Mouse (Mus musculus): Measurements from ENCODE around the gene Faf1. TPM values are rescaled to one million over a fixed set of nuclear protein-coding genes. Genes with fewer than 3 reads are reported as not detected.
A peak's percentile ranks its signal among the peaks of the same experiment; 100 is the strongest.

Faf1 gene
- polyA plus RNA-seq, 1 experiment from 2014 or later: 43.3 TPM

DNA sequence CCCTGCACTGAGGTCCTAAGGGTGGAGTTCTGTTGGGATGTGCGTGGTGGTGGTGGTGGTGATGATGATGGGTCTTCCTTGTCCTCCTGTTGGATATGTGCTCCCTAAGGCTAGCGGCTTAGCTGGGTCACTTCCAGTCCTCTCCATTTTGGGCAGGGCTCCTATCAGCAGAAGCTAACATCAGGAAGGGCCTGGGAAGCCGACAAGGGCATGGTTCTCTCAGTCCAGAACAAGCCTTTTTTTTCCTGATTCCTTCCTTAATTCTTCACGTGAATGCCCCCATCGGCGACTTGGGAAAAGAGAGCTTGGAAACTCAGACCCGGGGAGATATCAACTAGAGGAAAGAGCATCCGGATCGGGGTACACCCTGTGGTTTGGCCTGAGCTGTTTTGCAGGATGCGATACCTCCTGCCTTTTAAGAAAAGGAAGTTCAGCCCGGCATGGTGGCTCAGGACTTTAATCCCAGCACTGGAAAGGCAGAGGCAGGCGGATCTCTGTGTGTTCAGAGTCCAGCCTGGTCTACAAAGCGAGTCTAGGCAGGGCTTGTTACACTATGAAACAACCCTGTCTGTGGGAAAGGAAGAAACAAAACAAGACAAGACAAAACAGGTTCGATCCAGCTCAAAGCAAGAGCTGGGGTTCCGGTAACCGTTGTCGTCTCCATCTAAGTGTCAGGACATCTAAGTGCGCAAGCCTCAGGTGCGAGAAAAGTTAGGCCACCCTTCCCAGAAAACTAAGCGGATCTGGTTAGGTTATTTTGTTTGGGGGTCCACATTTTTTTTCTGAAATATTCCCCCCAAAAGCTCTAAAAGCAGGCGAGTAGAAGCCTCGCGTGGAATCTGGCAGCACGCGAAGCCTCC, 299.2 kb downstream of the Faf1 start:
- no peaks in the 10 kb centered on the region for H3K36me3 ChIP-seq (ENCODE audit: control insufficient read depth, insufficient read depth, low read length)
- no peak overlapping the region for H3K4me2 ChIP-seq (ENCODE audit: low read depth)
- peaks cover 88% of the 10 kb centered on the region for H3K27me3 ChIP-seq (ENCODE audit: control insufficient read depth, insufficient read depth, low read length)
- ATAC-seq (ENCODE audit: insufficient read depth, low FRiP score, low TSS enrichment) (no peak), DNase-seq (ENCODE audit: low spot score) (no peak)
- H3K9me3 ChIP-seq (ENCODE audit: control insufficient read depth, low read length): no peaks in the 10 kb centered on the region
- H3K9ac ChIP-seq (ENCODE audit: low read length): no peak overlapping the region
- H3K27ac ChIP-seq (ENCODE audit: low read depth, low read length): no peak overlapping the region
- H3K4me3 ChIP-seq (ENCODE audit: low read depth, low read length): no peak overlapping the region
- WGBS: 6% methylated on average over 25 of the region's 25 CpGs
- H3K4me1 ChIP-seq (ENCODE audit: control insufficient read depth, insufficient read depth, low read length): no peaks in the 10 kb centered on the region; the same call in 1 of the 2 replicates

DNA sequence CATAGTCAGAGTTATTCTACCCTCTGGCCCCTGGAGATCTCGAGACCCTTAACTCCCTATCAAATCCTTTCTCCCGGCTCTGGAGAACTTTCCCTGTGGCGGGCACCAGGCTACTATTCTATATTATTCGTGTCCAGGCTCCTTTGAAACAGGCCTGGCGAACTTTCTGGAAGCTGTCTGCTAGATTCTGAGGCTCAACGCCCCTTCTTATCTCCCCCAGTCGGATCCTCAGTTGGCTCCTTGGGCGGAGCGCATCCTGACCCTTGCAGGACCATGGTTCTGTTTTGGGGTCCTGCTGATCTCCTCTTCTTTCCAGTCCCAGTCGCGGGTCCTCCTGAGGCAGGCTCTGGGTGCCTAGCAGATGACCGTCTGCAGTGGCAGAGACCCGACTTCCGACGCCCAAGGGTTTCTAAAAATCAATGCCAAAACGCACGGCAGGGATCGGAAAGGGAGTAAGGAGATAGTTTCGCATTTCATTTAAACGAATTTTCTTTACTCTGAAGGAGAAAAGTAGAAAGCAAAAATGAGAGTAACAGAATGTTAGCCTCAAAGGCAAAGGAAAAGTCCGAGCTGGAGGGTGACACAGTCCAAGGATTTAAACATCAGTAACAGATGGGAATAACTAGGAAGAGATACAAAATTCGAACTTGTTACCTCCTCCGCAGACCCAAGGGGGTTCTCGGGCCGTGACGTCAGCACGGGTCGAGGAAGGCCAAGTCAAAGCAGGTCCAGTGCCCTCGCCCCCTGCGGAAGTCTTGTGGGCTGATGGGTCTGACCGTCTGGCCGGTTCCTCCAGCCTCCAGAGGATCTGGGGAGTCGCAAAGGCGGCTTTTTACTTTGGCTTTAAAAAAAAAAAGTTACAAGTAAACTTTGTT, 300.1 kb downstream of the Faf1 start:
- H3K27ac ChIP-seq (ENCODE audit: low read depth, low read length): no peak overlapping the region
- under 1% methylated on average over 34 of the region's 34 CpGs for WGBS
- no peak overlapping the region for H3K4me2 ChIP-seq (ENCODE audit: low read depth)

DNA sequence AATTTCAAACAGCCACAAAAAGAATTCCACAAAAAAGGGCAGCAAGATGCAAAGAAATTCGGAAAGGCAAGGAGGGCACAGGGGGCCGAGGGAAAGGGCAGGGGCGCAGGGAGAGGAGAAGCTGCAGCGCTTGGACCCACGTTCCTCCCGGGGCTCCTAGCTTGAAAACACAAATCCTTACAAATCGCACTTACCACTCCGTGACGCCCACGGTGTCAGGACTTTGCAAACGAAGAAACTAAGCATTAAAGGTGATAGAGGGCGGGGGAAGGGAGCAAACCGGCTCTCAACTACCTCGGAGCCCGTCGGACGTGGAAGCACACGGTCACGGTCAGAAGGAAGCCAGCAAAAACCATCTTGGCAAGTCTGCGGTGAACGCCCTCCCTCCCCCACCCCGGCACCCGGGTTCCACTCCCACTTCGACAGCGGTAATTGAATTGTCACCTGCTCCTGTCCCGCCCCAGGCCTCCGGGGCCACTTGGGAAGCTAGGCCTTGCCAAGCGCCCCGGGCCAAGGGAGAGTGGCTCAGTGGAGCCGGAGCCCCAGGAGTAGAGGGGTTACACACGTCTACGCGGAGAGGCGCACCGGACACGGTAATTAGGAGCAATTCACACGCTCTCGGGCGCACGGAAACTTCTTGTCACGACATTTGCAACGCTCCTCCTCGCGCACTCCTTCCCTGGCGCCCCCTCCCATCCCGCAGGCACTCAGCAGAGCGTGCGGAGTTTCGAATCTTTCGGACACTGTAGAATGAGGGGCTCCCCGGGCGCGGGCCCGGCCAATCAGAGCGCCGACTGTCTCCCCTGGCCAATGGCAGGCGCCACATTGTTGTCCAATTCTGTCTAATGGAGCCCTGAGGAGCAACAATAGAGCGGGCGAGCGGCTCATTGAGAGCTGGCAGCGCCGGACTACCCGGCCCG, 301.0 kb downstream of the Faf1 start, which contains the start of gene Dmrta2:
Gene Dmrta2 (plus strand): TSS at position 906 of the 920 bp plus-strand sequence.
- Histone ChIP-seq H3K9ac (ENCODE audit: low read length) (no peak within 1 kb of the TSS), H3K4me1 (ENCODE audit: control insufficient read depth, insufficient read depth, low read length) (peaks cover 6% of the 10 kb centered on the region), H3K4me2 (ENCODE audit: low read depth) (peak within 1 kb of the TSS; percentile 70), H3K27me3 (ENCODE audit: control insufficient read depth, insufficient read depth, low read length) (peaks cover 98% of the 10 kb centered on the region), H3K4me3 (ENCODE audit: low read depth, low read length) (peak within 1 kb of the TSS; percentile 37), H3K36me3 (ENCODE audit: control insufficient read depth, insufficient read depth, low read length) (no peaks in the 10 kb centered on the region), H3K27ac (ENCODE audit: low read depth, low read length) (no peak within 1 kb of the TSS), H3K9me3 (ENCODE audit: control insufficient read depth, low read length) (no peaks in the 10 kb centered on the region)
- DNase-seq (ENCODE audit: low spot score) (peak; percentile 91), ATAC-seq (ENCODE audit: insufficient read depth, low FRiP score, low TSS enrichment) (peak; percentile 97)
- WGBS: under 1% methylated on average over 64 of the region's 64 CpGs

More for the DNA sequence above, 300.1 kb downstream of the Faf1 start:
- Histone ChIP-seq H3K36me3 (ENCODE audit: control insufficient read depth, insufficient read depth, low read length) (no peaks in the 10 kb centered on the region), H3K4me1 (ENCODE audit: control insufficient read depth, insufficient read depth, low read length) (no peaks in the 10 kb centered on the region; the same call in 1 of the 2 replicates), H3K4me3 (ENCODE audit: low read depth, low read length) (no peak overlapping the region), H3K9ac (ENCODE audit: low read length) (no peak overlapping the region), H3K27me3 (ENCODE audit: control insufficient read depth, insufficient read depth, low read length) (peaks cover 96% of the 10 kb centered on the region), H3K9me3 (ENCODE audit: control insufficient read depth, low read length) (no peaks in the 10 kb centered on the region)
- peak; percentile 42 for DNase-seq (ENCODE audit: low spot score)
- ATAC-seq (ENCODE audit: insufficient read depth, low FRiP score, low TSS enrichment): no peak

DNA sequence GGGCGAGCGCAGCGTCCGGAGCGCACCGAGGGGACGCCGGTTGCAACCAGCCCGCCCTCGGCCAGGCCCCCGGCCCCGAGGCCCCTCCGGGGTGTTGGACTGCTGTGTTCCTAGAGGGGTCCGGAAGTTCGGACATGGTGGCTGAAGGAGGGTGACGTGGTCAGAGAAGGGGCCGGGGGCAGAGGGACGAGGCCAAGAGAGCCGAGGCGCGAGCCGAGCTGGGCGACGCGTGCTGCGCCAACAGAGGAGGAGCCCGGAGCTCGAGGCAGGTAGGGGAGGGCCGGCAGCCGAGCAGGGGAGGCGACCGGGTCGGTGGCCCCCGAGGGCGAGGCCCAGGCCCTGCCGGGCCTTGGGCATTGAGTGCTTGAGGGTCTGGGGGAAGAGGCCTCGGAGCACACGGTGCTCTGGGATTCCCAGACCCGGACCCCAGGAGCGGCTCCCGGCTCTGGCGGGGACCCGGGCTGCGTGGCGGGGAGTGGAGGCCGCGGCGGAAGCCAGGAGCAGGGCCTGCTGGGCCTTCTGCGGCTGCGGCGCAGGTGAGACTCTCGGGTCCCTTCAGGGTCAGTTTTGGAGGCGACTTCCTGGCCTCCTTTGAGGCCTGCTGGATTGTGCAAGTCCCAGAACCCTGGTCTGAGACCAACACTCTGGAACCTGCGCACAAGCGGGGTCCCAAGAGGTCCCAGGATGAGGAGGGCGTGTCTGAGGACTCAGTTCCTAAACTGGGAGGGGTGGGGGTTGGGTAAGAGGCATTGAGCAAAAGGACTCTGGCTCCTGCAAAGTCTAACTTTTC, 301.9 kb downstream of the Faf1 start:
- H3K4me2 ChIP-seq (ENCODE audit: low read depth): peak overlapping the region; percentile 70
- H3K4me1 ChIP-seq (ENCODE audit: control insufficient read depth, insufficient read depth, low read length): peaks cover 9% of the 10 kb centered on the region
- peaks cover 98% of the 10 kb centered on the region for H3K27me3 ChIP-seq (ENCODE audit: control insufficient read depth, insufficient read depth, low read length)
- no peaks in the 10 kb centered on the region for H3K9me3 ChIP-seq (ENCODE audit: control insufficient read depth, low read length)
- H3K4me3 ChIP-seq (ENCODE audit: low read depth, low read length): peak overlapping the region; percentile 37
- no peaks in the 10 kb centered on the region for H3K36me3 ChIP-seq (ENCODE audit: control insufficient read depth, insufficient read depth, low read length)
- DNase-seq (ENCODE audit: low spot score) (peak; percentile 53), ATAC-seq (ENCODE audit: insufficient read depth, low FRiP score, low TSS enrichment) (no peak; the same call in 1 of the 2 replicates)
- no peak overlapping the region for H3K9ac ChIP-seq (ENCODE audit: low read length)
- H3K27ac ChIP-seq (ENCODE audit: low read depth, low read length): no peak overlapping the region
- WGBS: under 1% methylated on average over 54 of the region's 56 CpGs

DNA sequence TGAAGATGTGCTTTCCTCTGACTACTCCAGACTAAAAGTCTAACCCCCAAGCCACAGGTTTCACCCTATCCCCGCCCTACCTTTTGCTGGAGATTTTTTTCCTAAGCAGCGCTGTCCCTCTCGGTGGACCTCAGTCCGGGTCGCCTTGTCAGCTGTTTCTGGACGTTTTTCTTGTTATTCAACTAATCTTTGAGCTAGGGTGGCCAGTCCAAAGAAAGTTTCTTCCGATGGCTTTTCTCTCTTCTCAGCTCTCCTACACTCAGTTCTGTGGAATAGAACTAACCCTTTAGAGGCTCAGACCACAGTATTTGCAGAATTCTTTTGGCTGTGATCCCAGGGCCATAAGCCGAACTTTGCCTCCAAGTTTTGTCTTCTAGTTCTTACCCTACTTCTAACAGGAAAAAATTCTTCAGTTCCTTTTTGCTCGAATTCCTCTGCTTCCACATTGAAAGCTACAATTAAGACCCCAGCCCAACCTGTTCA, 302.5 kb downstream of the Faf1 start:
- 3% methylated on average over 9 of the region's 9 CpGs for WGBS
- Histone ChIP-seq H3K27ac (ENCODE audit: low read depth, low read length) (no peak overlapping the region), H3K36me3 (ENCODE audit: control insufficient read depth, insufficient read depth, low read length) (no peaks in the 10 kb centered on the region), H3K9ac (ENCODE audit: low read length) (no peak overlapping the region), H3K4me1 (ENCODE audit: control insufficient read depth, insufficient read depth, low read length) (peaks cover 9% of the 10 kb centered on the region), H3K27me3 (ENCODE audit: control insufficient read depth, insufficient read depth, low read length) (peaks cover 98% of the 10 kb centered on the region), H3K4me2 (ENCODE audit: low read depth) (no peak overlapping the region; the same call in 1 of the 2 replicates), H3K4me3 (ENCODE audit: low read depth, low read length) (no peak overlapping the region), H3K9me3 (ENCODE audit: control insufficient read depth, low read length) (no peaks in the 10 kb centered on the region)
- ATAC-seq (ENCODE audit: insufficient read depth, low FRiP score, low TSS enrichment) (no peak), DNase-seq (ENCODE audit: low spot score) (no peak)

DNA sequence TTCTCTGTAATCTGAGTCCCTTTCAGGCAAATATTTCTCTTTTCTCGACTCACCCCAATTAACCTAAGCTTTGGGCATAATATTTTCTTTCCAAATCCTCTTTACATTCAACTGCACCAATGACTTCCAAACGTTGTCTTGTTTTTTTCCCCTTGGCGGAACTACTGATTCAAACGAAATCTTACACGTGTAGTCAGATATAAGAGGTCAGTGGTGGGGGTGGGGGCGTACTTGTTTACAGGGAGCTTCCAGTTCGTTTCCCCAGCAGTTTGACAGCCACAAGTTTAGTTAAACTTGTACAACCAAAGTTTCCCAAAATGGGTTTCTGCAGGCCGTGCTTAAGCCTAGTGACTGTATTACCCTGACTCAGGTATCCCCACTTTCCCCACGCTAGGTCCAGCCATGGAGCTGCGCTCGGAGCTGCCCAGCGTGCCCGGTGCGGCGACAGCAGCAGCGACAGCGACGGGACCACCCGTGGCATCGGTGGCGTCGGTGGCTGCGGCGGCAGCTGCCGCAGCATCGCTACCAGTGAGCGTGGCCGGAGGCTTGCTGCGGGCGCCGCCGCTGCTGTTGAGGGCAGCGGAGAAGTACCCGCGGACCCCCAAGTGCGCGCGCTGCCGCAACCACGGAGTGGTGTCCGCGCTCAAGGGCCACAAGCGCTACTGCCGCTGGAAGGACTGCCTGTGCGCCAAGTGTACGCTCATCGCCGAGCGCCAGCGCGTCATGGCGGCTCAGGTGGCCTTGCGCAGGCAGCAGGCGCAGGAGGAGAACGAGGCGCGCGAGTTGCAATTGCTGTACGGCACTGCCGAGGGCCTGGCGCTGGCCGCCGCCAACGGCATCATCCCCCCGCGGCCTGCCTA, 303.3 kb downstream of the Faf1 start:
- Histone ChIP-seq H3K36me3 (ENCODE audit: control insufficient read depth, insufficient read depth, low read length) (no peaks in the 10 kb centered on the region), H3K4me1 (ENCODE audit: control insufficient read depth, insufficient read depth, low read length) (peaks cover 9% of the 10 kb centered on the region), H3K27ac (ENCODE audit: low read depth, low read length) (no peak overlapping the region), H3K9ac (ENCODE audit: low read length) (no peak overlapping the region), H3K4me2 (ENCODE audit: low read depth) (peak overlapping the region; percentile 8; the same call in 1 of the 2 replicates), H3K9me3 (ENCODE audit: control insufficient read depth, low read length) (no peaks in the 10 kb centered on the region), H3K27me3 (ENCODE audit: control insufficient read depth, insufficient read depth, low read length) (peaks cover 98% of the 10 kb centered on the region), H3K4me3 (ENCODE audit: low read depth, low read length) (no peak overlapping the region)
- under 1% methylated on average over 60 of the region's 66 CpGs for WGBS
- ATAC-seq (ENCODE audit: insufficient read depth, low FRiP score, low TSS enrichment) (no peak), DNase-seq (ENCODE audit: low spot score) (peak; percentile 53)
